Mouse (Mus musculus) ZHBTc4 (cell line): ENCODE measurements around the gene Ldoc1.

Source experiments
- DNase-seq: peaks from one replicate; pipeline ENCODE4 v3.0.0-alpha.2; 2011; ENCODE audit warnings: low read depth, low spot score

The Ldoc1 gene

DNA sequence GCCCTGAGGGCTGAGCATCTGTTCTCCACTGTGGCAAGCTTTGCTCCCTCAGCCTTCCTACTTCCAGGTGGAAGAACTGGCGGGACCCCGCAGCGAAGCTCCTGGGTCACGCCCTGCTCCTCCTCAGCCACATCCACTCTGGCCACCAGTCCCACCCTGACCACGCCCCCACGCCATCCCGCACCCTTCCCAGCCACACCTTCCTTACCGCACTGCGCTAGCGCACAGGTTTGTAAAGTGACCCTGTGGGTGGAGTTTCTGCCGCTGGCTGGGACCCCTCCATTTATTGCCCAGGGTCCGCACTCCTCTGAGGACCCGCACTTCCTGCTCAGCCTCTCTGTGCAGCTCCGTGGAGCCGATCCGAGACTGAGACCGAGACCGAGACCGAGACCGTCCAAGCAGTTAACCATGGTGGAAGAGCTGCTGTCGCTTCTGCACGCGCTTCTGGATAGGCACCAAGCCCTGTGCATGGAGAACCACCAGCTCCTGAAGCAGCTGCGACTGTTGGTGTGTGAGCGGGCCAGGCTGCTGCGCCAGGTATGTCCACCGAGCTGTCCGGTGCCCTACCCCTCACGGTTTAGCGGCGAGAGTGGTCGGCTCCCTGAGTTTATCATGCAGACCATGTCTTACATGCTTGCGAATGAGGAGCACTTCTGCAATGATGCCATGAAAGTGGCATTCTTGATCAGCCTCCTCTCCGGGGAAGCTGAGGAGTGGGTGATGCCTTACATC, at the start of gene Ldoc1:
Gene Ldoc1 (plus strand): TSS at position 196 of the 732 bp plus-strand sequence.
- DNase-seq, result peak; percentile 62

DNA sequence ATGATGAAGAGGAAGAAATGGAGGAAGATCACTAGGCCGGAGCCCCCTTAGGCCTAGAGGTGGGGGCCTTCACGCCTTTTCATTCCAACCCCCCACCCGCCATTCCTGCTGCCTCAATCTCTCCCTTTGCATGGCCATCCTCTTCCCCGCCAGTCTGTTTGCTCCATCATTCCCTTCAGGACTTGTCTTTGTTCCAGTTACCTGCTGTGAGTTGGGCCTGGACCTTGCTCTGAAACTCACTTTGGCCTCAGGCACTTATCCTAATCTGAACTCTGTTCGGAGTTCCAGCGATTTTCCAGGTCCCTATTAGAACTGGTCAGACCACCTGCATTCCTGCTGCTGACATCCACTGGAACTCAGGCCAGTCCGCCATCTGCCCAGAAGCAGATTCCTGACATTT, 834 bp downstream of the Ldoc1 start:
- peak; percentile 1 for DNase-seq

DNA sequence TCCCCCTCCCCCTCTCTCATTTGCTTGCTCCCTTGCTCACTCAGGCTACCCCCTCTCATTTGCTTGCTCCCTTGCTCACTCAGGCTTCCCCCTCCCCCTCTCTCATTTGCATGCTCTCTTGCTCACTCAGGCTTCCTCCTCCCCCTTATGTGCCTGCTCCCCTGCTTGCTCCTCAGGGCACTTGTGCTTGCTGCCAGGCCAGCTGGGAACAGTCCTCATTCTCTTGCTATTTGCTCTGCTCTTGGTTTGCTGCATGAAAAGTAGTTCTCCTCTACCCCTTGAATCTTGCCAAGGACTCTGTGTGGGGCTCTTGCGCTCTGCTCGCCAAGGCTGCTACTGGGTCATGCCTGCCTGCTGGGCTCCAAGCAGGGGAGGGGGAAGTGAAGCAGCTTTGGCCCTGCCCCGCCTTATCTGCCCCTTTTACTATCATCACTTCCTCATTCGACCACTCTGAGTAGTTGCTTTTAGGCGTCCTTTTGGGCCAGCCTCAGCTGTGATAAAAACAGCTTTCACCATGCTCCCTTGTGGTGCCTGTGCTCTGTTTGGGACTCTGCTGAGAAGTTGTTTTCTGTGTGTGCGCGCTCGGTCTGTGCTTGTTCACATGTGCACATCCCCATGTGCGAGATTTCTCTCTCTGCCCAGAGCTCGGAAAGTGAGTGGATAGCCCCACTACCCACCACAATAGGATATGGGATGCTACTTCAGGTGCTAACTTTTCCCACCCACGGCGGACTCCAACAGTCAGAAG, 13.2 kb downstream of the Ldoc1 start:
- peak; percentile 52 for DNase-seq

DNA sequence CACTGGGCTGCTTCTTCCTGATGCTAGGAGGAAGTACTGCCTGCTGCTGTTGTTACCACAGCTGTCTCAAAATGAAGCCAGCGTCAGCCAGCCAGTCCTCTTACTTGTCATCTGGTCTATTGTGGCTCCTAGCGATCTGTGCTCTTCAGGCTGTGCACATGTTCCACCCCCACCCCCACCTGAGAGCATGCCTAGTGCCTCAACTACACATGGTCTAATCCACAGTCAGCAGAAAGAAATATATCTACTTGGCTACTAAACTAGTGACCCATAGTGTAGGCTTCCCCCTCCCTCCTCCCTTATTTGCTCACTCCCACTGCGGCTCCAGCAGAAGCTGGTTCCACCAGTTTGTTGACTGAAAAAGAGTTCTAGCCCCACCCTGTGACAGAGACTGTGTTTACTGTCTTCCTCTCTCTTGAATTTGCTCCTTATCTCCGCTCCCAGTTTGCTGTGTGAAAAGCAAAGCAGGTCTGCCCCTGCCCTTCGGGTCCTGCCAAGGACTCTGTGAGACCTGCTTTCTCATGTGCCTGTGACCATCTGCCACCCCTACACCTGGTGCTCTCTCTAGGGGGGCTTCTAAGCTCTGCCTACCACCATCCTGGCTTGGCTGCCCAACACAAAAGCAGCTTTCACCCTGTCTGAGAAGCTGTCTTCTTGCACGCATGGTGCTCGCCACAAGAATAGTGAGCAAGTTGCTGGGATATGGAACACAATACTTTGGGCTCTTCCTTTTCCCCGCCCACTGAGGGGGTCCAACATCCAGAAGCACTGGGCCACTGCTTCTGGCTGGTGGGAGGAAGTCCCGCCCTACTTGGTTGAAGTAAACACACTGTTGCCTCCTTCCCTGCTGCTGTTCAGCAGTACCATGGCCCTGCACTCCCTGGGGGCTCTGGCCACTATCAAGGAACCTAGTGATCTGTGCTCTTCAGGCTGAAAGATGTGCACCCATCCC, 14.0 kb downstream of the Ldoc1 start:
- peak; percentile 54 for DNase-seq

DNA sequence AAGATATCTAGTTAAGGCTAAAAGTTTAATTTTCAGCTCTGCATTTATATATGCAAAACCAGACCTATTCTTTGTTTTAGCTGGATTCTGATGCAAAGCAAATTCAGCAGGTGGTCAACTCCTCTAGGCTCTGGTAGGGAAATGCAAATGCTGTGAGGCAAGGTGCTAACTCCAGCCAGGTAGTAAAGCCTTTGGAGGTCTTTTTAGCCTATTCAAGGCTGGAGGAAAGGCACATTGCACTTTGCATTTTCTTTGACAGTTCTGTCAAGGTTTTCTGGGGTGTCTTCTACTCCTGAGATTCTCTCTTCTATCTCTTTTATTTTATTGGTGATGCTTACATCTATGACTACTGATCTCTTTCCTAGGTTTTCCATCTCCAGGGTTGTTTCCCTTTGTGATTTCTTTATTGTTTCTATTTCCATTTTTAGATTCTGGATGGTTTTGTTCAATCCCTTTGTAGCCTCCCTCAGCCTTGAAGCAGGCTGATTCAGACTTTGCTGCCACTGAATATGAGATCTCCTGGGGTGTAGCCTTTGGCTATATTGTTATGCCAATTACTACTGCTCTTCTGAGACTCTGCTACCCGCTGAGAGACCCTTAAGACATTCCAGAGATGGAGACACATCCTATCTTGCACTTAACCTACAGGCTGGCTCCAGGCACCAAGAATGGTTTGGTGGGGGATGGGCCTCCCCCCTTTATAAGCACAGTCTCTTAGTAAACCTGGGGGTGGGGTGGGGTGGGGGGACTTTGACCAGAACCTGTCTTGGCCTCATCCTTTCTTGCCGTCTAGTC, 18.4 kb downstream of the Ldoc1 start:
- peak; percentile 80 for DNase-seq
